Mouse (Mus musculus) ovary, adult 10 weeks (tissue): ENCODE results near the gene Nrip1. TPM values are rescaled to one million over a fixed set of nuclear protein-coding genes. Genes with fewer than 3 reads are reported as not detected.

Experiments
- polyA plus RNA-seq: library from polyadenylated mRNA; stranded (reverse); fragments of 350-450 nt; fragmentation: Illumina TruSeq; extraction: RNeasy Lipid Tissue Mini Kit (QIAGEN cat#74804); gene quantifications from one replicate; pipeline ENCODE4 v1.2.3, GENCODE M21; 2014

Nrip1 gene
- polyA plus RNA-seq: 158 TPM

DNA sequence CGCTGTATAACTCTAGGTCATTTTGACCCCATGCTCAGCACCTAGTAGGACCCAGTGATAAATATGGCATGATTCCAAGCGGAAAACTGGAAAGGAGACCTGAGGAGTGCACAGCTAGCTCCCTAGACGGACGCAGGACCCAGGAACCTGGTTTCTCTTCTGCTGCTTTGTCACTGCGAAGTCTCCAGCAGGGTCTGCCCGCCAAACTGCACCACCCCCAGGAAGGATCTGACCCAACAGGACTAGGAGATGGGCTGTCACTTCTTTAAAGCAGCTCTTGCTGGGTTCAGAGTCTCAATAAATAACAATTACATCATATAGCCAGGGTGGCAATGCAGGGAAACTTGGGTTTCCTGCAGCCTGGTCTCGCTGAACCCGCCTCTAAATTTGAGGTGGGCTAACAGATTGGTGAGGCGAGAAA lies at the start of gene Nrip1:
Gene Nrip1, minus strand, starts transcription at position 157 of the 421 bp plus-strand sequence.

